Mouse (Mus musculus): Measurements from ENCODE around the gene Yap1.

Yap1 gene

GRCm38 (mm10) chr9:8004370-8004991 is at the start of gene Yap1:
Gene Yap1 (minus strand): TSS chr9:8004596.
- DNase-seq: peak; percentile 84

- no peak for DNase-seq
Measured at GRCm38 (mm10) chr9:8043044-8043387, 38.6 kb upstream of the Yap1 start.

GRCm38 (mm10) chr9:8042338-8043043 is 38.1 kb upstream of the Yap1 start, which contains the start of gene Cfap300:
Gene Cfap300 (minus strand): TSS chr9:8042823.
- DNase-seq: peak; percentile 98

GRCm38 (mm10) chr9:8035546-8035945 is 31.1 kb upstream of the Yap1 start:
- peak; percentile 45 for DNase-seq

GRCm38 (mm10) chr9:8035091-8035490 is 30.7 kb upstream of the Yap1 start:
- no peak for DNase-seq

GRCm38 (mm10) chr9:8034143-8034542 is 29.7 kb upstream of the Yap1 start:
- DNase-seq: no peak

DNA sequence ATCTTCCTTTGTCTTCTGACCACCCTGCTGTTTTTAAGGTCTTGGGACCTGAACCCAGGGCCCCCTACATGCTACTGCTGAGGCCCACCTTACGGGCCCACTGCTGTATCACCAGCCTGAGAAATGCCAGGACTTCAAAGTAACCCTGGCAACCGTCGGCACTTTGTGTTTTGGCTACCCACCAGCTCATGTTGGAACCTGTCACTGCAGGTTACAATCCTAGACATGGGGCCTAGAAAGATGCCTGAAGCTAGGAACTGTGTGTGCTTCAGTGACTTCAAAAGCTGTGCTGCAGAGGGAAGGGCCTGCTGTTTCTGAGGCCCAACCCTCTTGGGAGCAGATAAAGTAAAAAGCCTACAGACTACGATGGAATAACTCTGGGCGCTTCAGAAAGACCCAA is 28.5 kb upstream of the Yap1 start:
- no peak for DNase-seq

DNA sequence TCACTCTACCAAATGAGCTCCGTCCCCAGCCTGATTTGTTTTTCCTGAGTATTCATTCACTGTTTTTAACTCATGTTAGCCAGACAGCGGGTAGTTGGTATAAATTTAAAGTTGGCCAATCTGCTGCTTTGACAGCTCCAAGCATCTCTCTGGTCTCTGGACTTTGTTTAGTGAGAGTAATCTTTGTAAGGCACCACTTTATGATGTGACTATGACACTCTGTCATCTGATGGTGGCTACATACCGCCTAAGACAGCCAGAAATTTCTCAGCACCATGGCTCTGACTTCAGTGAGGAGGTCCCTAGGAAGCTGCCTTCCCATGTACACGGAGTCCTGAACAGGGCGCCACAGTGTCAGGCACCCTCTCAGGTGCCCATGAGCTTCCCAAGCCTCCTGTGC is 14.2 kb upstream of the Yap1 start:
- no peak for DNase-seq

GRCm38 (mm10) chr9:8017253-8017913 is 13.0 kb upstream of the Yap1 start:
- peak; percentile 47 for DNase-seq

DNA sequence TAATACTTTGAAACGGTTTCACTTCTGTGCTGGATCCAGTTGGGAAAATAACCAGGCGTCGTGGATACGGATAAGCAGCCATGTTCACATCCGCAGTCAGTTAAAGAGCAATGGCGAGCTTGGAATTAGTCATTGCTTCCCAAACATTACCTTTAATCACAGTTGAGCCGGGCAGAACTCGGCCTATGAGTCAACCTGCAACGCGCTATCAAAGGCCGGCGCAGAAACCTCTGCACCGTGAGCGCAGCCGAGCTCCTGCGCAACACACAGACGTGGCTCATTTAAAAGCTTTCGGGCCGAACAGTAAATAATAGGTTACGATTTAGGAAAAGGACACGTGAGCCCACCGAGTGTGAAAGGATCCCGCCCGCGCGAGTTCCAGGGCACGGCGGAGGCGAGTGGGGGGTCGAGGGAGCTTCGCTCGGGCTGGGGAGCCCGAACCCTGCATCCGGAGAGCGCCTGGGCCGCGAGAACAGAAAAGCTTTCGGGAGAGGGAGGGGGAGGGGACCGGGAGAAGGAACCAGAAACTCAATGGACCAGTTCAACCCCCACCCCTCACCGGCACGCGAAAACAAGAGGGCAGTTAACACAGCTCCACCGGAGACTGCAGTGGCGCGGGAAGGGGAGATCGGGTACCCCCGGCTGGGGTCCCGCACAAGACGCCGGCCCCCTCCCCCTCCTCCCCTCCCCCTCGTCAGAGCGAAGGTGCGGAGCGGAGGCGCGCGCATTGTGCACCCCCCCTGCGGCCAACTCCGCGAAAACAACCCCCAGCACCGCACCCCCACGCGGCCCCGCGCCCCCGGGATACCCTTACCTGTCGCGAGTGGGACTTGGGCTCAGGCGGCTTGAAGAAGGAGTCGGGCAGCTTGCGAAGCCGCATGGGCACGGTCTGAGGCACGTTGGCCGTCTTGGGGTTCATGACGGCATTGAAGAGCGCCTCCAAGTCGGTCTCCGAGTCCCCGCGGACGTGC is 810 bp downstream of the Yap1 start:
- DNase-seq: peak; percentile 41

GRCm38 (mm10) chr9:8002806-8003205 is 1.6 kb downstream of the Yap1 start:
- DNase-seq: no peak

GRCm38 (mm10) chr9:8001352-8001751 is 3.0 kb downstream of the Yap1 start:
- no peak for DNase-seq

DNA sequence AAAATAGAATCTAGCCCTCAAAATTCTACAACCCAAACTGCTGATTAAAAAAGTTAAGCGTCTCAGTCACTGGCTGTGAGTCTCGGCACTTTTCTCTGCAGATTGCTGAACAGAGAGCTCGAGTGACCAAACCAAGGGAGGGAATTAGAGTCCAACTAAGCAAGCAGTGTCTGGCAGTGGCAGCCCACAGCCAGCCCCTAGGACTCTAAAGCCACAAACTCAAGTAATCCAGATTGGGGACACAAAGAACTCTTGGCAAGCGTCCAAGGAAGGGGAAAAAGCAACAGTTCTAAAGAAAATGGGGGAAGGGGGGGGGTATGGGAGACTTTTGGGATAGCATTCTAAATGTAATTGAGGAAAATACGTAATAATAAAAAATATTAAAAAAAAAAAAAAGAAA is 10.1 kb downstream of the Yap1 start:
- no peak for DNase-seq

DNA sequence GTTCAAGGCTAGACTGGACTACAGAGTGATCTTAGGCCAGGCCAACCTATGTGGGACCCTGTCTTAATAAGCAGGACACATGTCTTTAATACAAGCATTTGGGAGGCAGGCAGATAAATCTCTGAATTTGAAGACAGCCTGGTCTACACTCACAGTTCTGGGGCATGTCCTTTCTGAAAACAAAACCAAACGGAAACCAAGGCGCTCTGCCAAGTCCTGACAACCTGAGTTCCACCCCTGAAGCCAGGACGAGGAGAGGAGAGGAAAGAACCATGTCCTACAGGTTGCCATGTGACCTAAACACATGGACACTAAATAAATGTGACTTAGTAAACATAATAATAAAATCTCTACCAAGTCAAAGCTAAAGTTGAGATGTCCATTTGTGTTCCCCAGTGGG is 11.7 kb downstream of the Yap1 start:
- no peak for DNase-seq

DNA sequence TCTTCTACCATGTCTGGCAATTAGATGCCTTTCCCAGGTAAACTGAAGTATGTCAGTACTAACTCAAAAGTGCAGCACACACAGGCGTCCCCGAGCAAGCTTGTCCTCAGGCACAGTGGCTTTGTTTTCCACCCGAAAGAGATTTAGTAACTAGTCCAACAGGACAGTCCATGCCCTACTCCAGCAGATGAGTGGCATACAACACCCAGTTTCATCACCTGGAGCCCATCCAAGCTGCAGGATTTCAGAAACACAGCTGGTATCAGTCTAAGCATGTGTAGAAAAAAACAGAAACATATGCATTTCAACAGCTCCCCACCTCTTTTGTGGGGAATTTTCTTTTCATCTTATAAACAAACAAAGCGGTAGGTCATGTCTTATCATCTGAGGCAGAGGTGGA is 13.5 kb downstream of the Yap1 start:
- no peak for DNase-seq

- DNase-seq: no peak
Measured at GRCm38 (mm10) chr9:7987119-7987518, 17.3 kb downstream of the Yap1 start.

GRCm38 (mm10) chr9:7984287-7984686 is 20.1 kb downstream of the Yap1 start:
- DNase-seq: no peak

DNA sequence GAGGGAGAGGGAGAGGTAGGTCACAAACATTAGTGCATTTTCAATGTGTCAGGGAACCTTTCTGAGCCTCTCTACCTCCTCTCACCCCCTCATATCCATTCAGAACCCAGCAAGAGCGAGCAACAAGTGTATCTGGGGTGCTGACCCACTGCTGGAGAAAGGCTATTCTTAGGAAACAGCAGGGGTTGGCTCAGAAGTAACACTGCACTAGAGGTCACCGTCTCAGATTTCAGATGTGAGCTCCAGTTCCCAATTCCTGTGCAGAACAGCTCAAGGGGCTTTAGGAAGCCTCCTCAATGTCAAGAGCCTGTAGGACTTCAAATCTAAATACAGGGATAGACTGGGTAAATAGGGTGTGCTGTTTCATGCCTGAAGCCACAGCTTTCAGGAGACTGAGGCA is 20.7 kb downstream of the Yap1 start:
- no peak for DNase-seq

- DNase-seq: no peak
Measured at GRCm38 (mm10) chr9:7980162-7980561, 24.2 kb downstream of the Yap1 start.

GRCm38 (mm10) chr9:7979153-7979916 is 25.1 kb downstream of the Yap1 start:
- DNase-seq: no peak

GRCm38 (mm10) chr9:7978502-7978901 is 25.9 kb downstream of the Yap1 start:
- DNase-seq: peak; percentile 13

- no peak for DNase-seq
Measured at GRCm38 (mm10) chr9:7977587-7977986, 26.8 kb downstream of the Yap1 start.

Measured in thymus, postnatal 4 days (tissue).